Mouse (Mus musculus) small intestine, adult 2 months (tissue): ENCODE data around the gene Mfsd6.

ENCODE experiments used
- CTCF ChIP-seq: fragments of 200-500 bp; IDR thresholded peaks from 2 replicates; pipeline ENCODE4 v1.5.1; 2012; ENCODE audit warnings: low read depth, mild to moderate bottlenecking, control low read depth, inconsistent platforms, low read length, moderate library complexity, mixed read lengths; ENCODE audit not compliant: insufficient replicate concordance, insufficient read length; ENCODE audit errors: extremely low read depth
- POLR2A ChIP-seq: fragments of 200-500 bp; IDR thresholded peaks from 2 replicates; pipeline ENCODE4 v1.6.1; 2012; ENCODE audit warnings: low read depth, mild to moderate bottlenecking, control low read depth, inconsistent platforms, low read length, moderate library complexity

DNA sequence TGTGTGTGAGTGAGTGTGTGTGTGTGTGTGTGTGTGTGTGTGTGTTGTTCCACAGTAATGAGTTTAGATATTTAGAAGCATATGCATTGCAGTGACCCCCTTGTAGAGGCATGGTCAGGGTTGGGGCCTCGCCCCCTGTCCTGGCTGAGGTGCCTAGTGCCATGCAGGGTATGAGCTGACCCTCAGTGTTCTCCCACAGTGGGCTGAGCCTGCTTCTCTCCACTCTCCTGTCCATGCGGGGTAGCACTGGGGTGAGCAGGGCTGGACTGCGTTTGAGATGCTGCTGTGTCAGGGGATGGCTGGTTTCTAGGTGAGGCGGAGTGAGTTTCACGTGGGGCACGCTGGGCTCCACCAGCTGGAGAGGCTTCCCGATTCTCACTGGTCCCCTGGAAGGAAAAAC, 69.1 kb downstream of the Mfsd6 start:
- TF ChIP-seq POLR2A (no peak), CTCF (no peak)
